Mouse (Mus musculus) neural tube, embryonic 11.5 days (tissue): ENCODE results near the gene Akt1s1. TPM values are rescaled to one million over a fixed set of nuclear protein-coding genes. Genes with fewer than 3 reads are reported as not detected.

Source experiments
- ATAC-seq: fragments of 200-750 bp; cut with Nextera tagmentation; 2 replicates; pipeline ENCODE4 v1.8.0; 2017; ENCODE audit warnings: moderate number of reproducible peaks, mild to moderate bottlenecking, moderate TSS enrichment, moderate library complexity; ENCODE audit not compliant: insufficient read depth, low FRiP score, low TSS enrichment
- DNase-seq: peaks from one replicate; pipeline ENCODE4 v3.0.0-alpha.2; 2015; ENCODE audit warnings: low spot score
- H3K27ac ChIP-seq: fragments of 300-500 bp; sonication (generic); 2 replicates; pipeline ENCODE4 v1.5.1; 2014; ENCODE audit warnings: low read depth, mild to moderate bottlenecking, low read length
- H3K27me3 ChIP-seq: fragments of 300-500 bp; sonication (generic); 2 replicates; pipeline ENCODE4 v1.6.1; 2014; ENCODE audit warnings: mild to moderate bottlenecking, low read length, mixed read lengths; ENCODE audit not compliant: control insufficient read depth, insufficient read depth
- H3K36me3 ChIP-seq: fragments of 300-500 bp; sonication (generic); 2 replicates; pipeline ENCODE4 v1.6.1; 2014; ENCODE audit warnings: mild to moderate bottlenecking, low read length, moderate library complexity, mixed read lengths; ENCODE audit not compliant: control insufficient read depth, insufficient read depth
- H3K4me1 ChIP-seq: fragments of 300-500 bp; sonication (generic); 2 replicates; pipeline ENCODE4 v1.6.1; 2014; ENCODE audit warnings: low read length, mixed read lengths; ENCODE audit not compliant: control insufficient read depth, insufficient read depth
- H3K4me2 ChIP-seq: fragments of 300-500 bp; sonication (generic); 2 replicates; pipeline ENCODE4 v1.6.1; 2014; ENCODE audit warnings: low read depth, mild to moderate bottlenecking, moderate library complexity
- H3K4me3 ChIP-seq: fragments of 300-500 bp; sonication (generic); 2 replicates; pipeline ENCODE4 v1.5.1; 2014; ENCODE audit warnings: low read depth, low read length
- H3K9ac ChIP-seq: fragments of 300-500 bp; sonication (generic); 2 replicates; pipeline ENCODE4 v1.6.1; 2014; ENCODE audit warnings: mild to moderate bottlenecking, low read length
- H3K9me3 ChIP-seq: fragments of 300-500 bp; sonication (generic); 2 replicates; pipeline ENCODE4 v1.6.1; 2016; ENCODE audit warnings: low read length; ENCODE audit not compliant: control insufficient read depth
- WGBS: fragments of 180-500 bp; shearing (Covaris S2); extraction: QIAGEN DNeasy Blood & Tissue Kit; methylation state at CpG from one replicate; pipeline ENCODE4 v1.1.7; 2014; 5-methylcytosine and 5-hydroxymethylcytosine counted together
- polyA plus RNA-seq: library from polyadenylated mRNA; unstranded; fragments of >200 nt; fragmentation: Nextera tagmentation; extraction: Ambion mirVana; gene quantifications from 2 replicates; pipeline ENCODE4 v1.2.1, GENCODE M21; 2014

The Akt1s1 gene
- polyA plus RNA-seq, 1 experiment from 2014 or later = 37.2 TPM

- Histone ChIP-seq H3K4me3 (no peak overlapping the region), H3K9ac (no peak overlapping the region), H3K4me2 (no peak overlapping the region), H3K36me3 (no peaks in the 10 kb centered on the region; the same call in 1 of the 2 replicates), H3K27ac (no peak overlapping the region), H3K9me3 (no peaks in the 10 kb centered on the region), H3K4me1 (peaks cover 9% of the 10 kb centered on the region), H3K27me3 (peaks cover 19% of the 10 kb centered on the region)
- DNase-seq (no peak), ATAC-seq (no peak)
- 89% methylated on average over 9 of the region's 9 CpGs for WGBS
Observed at GRCm38 (mm10) chr7:44836423-44837053, 12.3 kb upstream of the Akt1s1 start.

- Histone ChIP-seq H3K27ac (no peak overlapping the region), H3K4me2 (no peak overlapping the region), H3K9ac (no peak overlapping the region), H3K9me3 (no peaks in the 10 kb centered on the region), H3K4me3 (no peak overlapping the region), H3K36me3 (peaks cover 4% of the 10 kb centered on the region), H3K4me1 (peaks cover 9% of the 10 kb centered on the region), H3K27me3 (peaks cover 19% of the 10 kb centered on the region)
- 85% methylated on average over 6 of the region's 6 CpGs for whole genome bisulfite sequencing
- ATAC-seq = no peak
- no peak for DNase-seq
Observed at GRCm38 (mm10) chr7:44838073-44838472, 10.7 kb upstream of the Akt1s1 start.

GRCm38 (mm10) chr7:44839171-44839490 is 9.7 kb upstream of the Akt1s1 start:
- DNase-seq = no peak
- H3K9ac ChIP-seq = peak overlapping the region; percentile 44
- peak overlapping the region; percentile 45 for H3K4me2 ChIP-seq
- peaks cover 9% of the 10 kb centered on the region for H3K4me1 ChIP-seq
- peaks cover 19% of the 10 kb centered on the region for H3K27me3 ChIP-seq
- no peaks in the 10 kb centered on the region for H3K9me3 ChIP-seq
- H3K36me3 ChIP-seq = peaks cover 4% of the 10 kb centered on the region
- H3K27ac ChIP-seq = no peak overlapping the region
- 32% methylated on average over 11 of the region's 11 CpGs for WGBS
- ATAC-seq = no peak
- H3K4me3 ChIP-seq = peak overlapping the region; percentile 25

- H3K4me2 ChIP-seq = peak overlapping the region; percentile 45
- H3K4me3 ChIP-seq = peak overlapping the region; percentile 25
- H3K9ac ChIP-seq = peak overlapping the region; percentile 44
- H3K4me1 ChIP-seq = peaks cover 9% of the 10 kb centered on the region
- H3K27me3 ChIP-seq = peaks cover 19% of the 10 kb centered on the region
- no peak overlapping the region for H3K27ac ChIP-seq
- peak; percentile 45 for DNase-seq
- ATAC-seq = peak; percentile 39
- H3K36me3 ChIP-seq = peaks cover 4% of the 10 kb centered on the region
- WGBS = 2% methylated on average over 55 of the region's 58 CpGs
- no peaks in the 10 kb centered on the region for H3K9me3 ChIP-seq
Observed at GRCm38 (mm10) chr7:44839491-44840191, 9.2 kb upstream of the Akt1s1 start.

DNA sequence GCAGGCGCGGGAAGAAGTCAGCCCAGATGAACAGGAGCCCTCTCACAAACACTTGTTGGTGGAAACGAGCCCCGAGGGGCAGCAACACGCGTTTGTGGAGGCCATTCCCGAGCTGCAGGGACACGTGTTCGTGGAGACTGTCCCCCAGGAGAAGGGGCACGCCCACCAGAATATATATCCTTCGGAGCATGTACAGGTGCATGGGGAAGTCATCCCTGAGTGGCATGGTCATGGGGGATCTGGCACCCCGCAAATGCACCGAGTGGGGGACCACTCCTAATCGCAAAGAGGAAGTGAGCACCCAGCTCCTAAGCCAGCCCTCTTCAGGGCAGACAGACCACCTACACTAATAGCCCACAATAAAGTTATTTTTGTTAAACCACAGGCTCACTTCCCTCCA is 8.4 kb upstream of the Akt1s1 start:
- Histone ChIP-seq H3K27ac (no peak overlapping the region), H3K4me3 (no peak overlapping the region), H3K36me3 (peaks cover 6% of the 10 kb centered on the region), H3K9ac (no peak overlapping the region), H3K9me3 (no peaks in the 10 kb centered on the region), H3K4me2 (no peak overlapping the region), H3K27me3 (peaks cover 19% of the 10 kb centered on the region), H3K4me1 (peaks cover 9% of the 10 kb centered on the region)
- WGBS = 55% methylated on average over 14 of the region's 14 CpGs
- DNase-seq (no peak), ATAC-seq (no peak)

- H3K36me3 ChIP-seq = peaks cover 10% of the 10 kb centered on the region
- 92% methylated on average over 8 of the region's 8 CpGs for WGBS
Observed at GRCm38 (mm10) chr7:44841825-44842463, 6.8 kb upstream of the Akt1s1 start.

GRCm38 (mm10) chr7:44845006-44845405 is 3.8 kb upstream of the Akt1s1 start:
- H3K27ac ChIP-seq = no peak overlapping the region
- H3K36me3 ChIP-seq = peaks cover 10% of the 10 kb centered on the region
- no peak overlapping the region for H3K4me3 ChIP-seq
- H3K4me2 ChIP-seq = no peak overlapping the region
- no peak overlapping the region for H3K9ac ChIP-seq
- 89% methylated on average over 10 of the region's 10 CpGs for WGBS
- H3K4me1 ChIP-seq = peaks cover 5% of the 10 kb centered on the region
- DNase-seq (no peak), ATAC-seq (no peak)
- H3K9me3 ChIP-seq = no peaks in the 10 kb centered on the region
- H3K27me3 ChIP-seq = peaks cover 7% of the 10 kb centered on the region

More at GRCm38 (mm10) chr7:44841825-44842463, 6.8 kb upstream of the Akt1s1 start:
- no peaks in the 10 kb centered on the region for H3K9me3 ChIP-seq
- H3K4me2 ChIP-seq = no peak overlapping the region
- no peak overlapping the region for H3K9ac ChIP-seq
- ATAC-seq = no peak
- no peak overlapping the region for H3K4me3 ChIP-seq
- DNase-seq = no peak
- H3K27ac ChIP-seq = no peak overlapping the region
- peaks cover 19% of the 10 kb centered on the region for H3K27me3 ChIP-seq
- H3K4me1 ChIP-seq = peaks cover 9% of the 10 kb centered on the region

DNA sequence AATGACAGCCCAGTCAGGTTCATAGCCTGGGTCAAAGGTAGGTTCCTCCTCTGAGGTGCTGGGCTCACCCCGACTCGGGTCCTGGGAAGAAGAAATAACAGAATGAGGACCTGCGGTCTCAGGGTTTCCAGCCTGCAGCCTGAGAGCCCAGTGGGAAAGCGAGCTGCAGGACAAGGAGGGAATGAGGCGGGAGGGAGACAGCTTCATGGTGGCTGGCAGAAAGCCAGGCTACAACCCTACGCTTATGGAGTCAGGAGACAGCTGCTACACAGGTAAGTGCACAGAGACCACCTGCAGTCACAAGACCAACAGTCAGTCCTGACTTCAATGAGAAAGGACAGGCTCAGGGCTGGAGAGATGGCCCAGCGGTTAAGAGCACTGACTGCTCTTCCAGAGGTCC is 2.0 kb upstream of the Akt1s1 start:
- ATAC-seq = no peak
- H3K36me3 ChIP-seq = peaks cover 8% of the 10 kb centered on the region
- 93% methylated on average over 7 of the region's 7 CpGs for WGBS

More for the DNA sequence above, 2.0 kb upstream of the Akt1s1 start:
- Histone ChIP-seq H3K9me3 (no peaks in the 10 kb centered on the region), H3K4me2 (no peak overlapping the region), H3K4me3 (no peak overlapping the region), H3K4me1 (peaks cover 10% of the 10 kb centered on the region), H3K27me3 (no peaks in the 10 kb centered on the region), H3K9ac (no peak overlapping the region), H3K27ac (no peak overlapping the region)
- DNase-seq = no peak
